Mouse (Mus musculus): ENCODE data around the gene Trim33. TPM values are rescaled to one million over a fixed set of nuclear protein-coding genes. Genes with fewer than 3 reads are reported as not detected.

The Trim33 gene
- polyA plus RNA-seq, 1 experiment from 2014 or later, result 44.4 TPM

GRCm38 (mm10) chr3:103405871-103406765 is 127.0 kb downstream of the Trim33 start:
- Histone ChIP-seq H3K27me3 (no peaks in the 10 kb centered on the region), H3K36me3 (replicated peaks) (no peaks in the 10 kb centered on the region), H3K9ac (no peak overlapping the region), H3K4me3 (replicated peaks) (no peak overlapping the region), H3K9me3 (no peaks in the 10 kb centered on the region), H3K27ac (no peak overlapping the region), H3K4me1 (peaks cover 16% of the 10 kb centered on the region; the same call in 1 of the 2 replicates), H3K4me2 (no peak overlapping the region)
- 88% methylated on average over 11 of the region's 11 CpGs for WGBS
- no peak for ATAC-seq (ENCODE audit: low FRiP score)

Other genes with a start within 250 kb of the Trim33 start
- gene Nras, start 221.0 kb upstream of the Trim33 start, polyA plus RNA-seq (2016; fragmentation: Nextera tagmentation; extraction: Ambion mirVana), result 136 and 162 TPM in 2 replicates
- gene Ampd1, start 205.3 kb upstream of the Trim33 start, polyA plus RNA-seq (2016; fragmentation: Nextera tagmentation; extraction: Ambion mirVana), result not detected in 2 replicates
- 1.9 and 2.6 TPM in 2 replicates for gene Dennd2c, start 176.7 kb upstream of the Trim33 start, polyA plus RNA-seq (2016; fragmentation: Nextera tagmentation; extraction: Ambion mirVana)
- 254 and 263 TPM in 2 replicates for gene Bcas2, start 107.6 kb upstream of the Trim33 start, polyA plus RNA-seq (2016; fragmentation: Nextera tagmentation; extraction: Ambion mirVana)